Mouse (Mus musculus) A20 (cell line): ENCODE measurements at regions not wholly inside any gene's neighbourhood (a gene's known extent, or its start where the extent isn't known, plus 50 kb on each side); places are given as distances from the start of the nearest gene placed in this dataset.
"Not testable (repeated sequence)": the region's sequence is repeated elsewhere in the genome, so short reads cannot be mapped to it uniquely, and the experiment has no call there.

Source experiments
- DNase-seq: peaks from one replicate; pipeline ENCODE4 v3.0.0-alpha.2; 2011; ENCODE audit warnings: low read depth, low spot score

- no peak for DNase-seq
Observed at GRCm38 (mm10) chr13:20039590-20039989, 50.8 kb upstream of the Elmo1 start.

- peak; percentile 51 for DNase-seq
Observed at GRCm38 (mm10) chr13:20038463-20038862, 51.9 kb upstream of the Elmo1 start.

- no peak for DNase-seq
Observed at GRCm38 (mm10) chr13:20037436-20037835, 53.0 kb upstream of the Elmo1 start.

- DNase-seq, result no peak
Observed at GRCm38 (mm10) chr13:20033937-20034735, 56.3 kb upstream of the Elmo1 start.

GRCm38 (mm10) chr13:20031660-20032059, 58.7 kb upstream of the Elmo1 start:
- no peak for DNase-seq

GRCm38 (mm10) chr13:20031082-20031481, 59.3 kb upstream of the Elmo1 start:
- no peak for DNase-seq

- no peak for DNase-seq
Observed at GRCm38 (mm10) chr13:20026612-20027011, 63.8 kb upstream of the Elmo1 start.

GRCm38 (mm10) chr13:20016454-20016853, 73.9 kb upstream of the Elmo1 start:
- not testable (repeated sequence) for DNase-seq

- no peak for DNase-seq
Observed at GRCm38 (mm10) chr13:20012621-20013020, 77.8 kb upstream of the Elmo1 start.

GRCm38 (mm10) chr13:20009164-20009563, 81.2 kb upstream of the Elmo1 start:
- DNase-seq, result no peak

GRCm38 (mm10) chr13:20007561-20007960, 82.8 kb upstream of the Elmo1 start:
- no peak for DNase-seq

GRCm38 (mm10) chr13:19997606-19998005, 92.8 kb upstream of the Elmo1 start:
- no peak for DNase-seq

- DNase-seq, result no peak
Observed at GRCm38 (mm10) chr13:19975621-19976020, 114.8 kb upstream of the Elmo1 start.

GRCm38 (mm10) chr13:19966566-19966965, 123.8 kb upstream of the Elmo1 start:
- no peak for DNase-seq

GRCm38 (mm10) chr13:19963031-19963430, 127.4 kb upstream of the Elmo1 start:
- no peak for DNase-seq

GRCm38 (mm10) chr13:19928761-19929160, 104.7 kb upstream of the Gpr141 start:
- no peak for DNase-seq

- DNase-seq, result no peak
Observed at GRCm38 (mm10) chr13:19927807-19928206, 103.8 kb upstream of the Gpr141 start.

- DNase-seq, result no peak
Observed at GRCm38 (mm10) chr13:19921084-19921827, 97.2 kb upstream of the Gpr141 start.

GRCm38 (mm10) chr13:19911860-19912584, 88.0 kb upstream of the Gpr141 start:
- no peak for DNase-seq

GRCm38 (mm10) chr13:19902786-19903185, 78.7 kb upstream of the Gpr141 start:
- DNase-seq, result no peak

GRCm38 (mm10) chr13:19897191-19897590, 73.1 kb upstream of the Gpr141 start:
- DNase-seq, result no peak
